Mouse (Mus musculus): Measurements from ENCODE around the gene Prcp. TPM values are rescaled to one million over a fixed set of nuclear protein-coding genes. Genes with fewer than 3 reads are reported as not detected.

Gene Prcp
- polyA plus RNA-seq, 1 experiment from 2014 or later: 21.1 TPM

DNA sequence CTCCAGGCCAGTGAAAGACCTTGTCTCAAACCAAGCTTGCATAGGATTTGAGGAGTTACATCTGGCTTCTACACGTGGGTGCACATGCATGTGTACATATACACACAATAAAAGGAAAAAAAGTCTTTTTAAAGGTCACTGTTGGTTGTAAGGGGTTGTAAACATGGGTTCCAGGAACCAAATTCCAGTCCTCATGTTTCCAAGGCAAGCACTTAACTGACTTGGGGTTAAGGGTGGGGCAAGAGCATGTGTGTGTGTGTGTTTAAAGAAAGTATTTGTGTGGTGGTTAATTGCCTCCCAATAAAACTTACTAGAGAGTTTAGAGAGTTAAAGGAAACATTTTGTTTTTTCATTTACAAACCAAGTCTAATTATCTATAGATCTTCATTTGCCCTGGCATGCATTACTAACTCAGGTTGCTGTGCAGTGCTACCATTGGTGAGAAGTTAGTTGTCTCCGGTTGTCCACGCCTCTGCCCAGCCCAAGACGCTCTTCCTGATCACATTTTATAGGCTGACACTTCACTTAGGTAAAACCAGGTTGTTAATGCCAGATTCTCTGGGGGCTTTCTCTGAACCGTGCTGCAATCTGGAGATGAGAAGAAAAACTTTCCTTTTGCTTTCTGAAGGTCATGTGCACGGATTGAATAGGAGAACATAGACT, 10.9 kb downstream of the Prcp start:
- Histone ChIP-seq H3K27ac (no peak overlapping the region), H3K4me1 (replicated peaks; ENCODE audit: control insufficient read depth, insufficient read depth, low read length) (no peaks in the 10 kb centered on the region), H3K9ac (no peak overlapping the region), H3K9me3 (ENCODE audit: control insufficient read depth, low read length) (no peaks in the 10 kb centered on the region), H3K4me3 (replicated peaks; ENCODE audit: low read length) (no peak overlapping the region), H3K36me3 (replicated peaks; ENCODE audit: control insufficient read depth, insufficient read depth) (no peaks in the 10 kb centered on the region), H3K4me2 (replicated peaks) (no peak overlapping the region), H3K27me3 (ENCODE audit: control insufficient read depth, insufficient read depth, low read length) (no peaks in the 10 kb centered on the region)
- ATAC-seq (ENCODE audit: low FRiP score): no peak
- WGBS: 90% methylated on average over 6 of the region's 6 CpGs
- no peak for DNase-seq (ENCODE audit: low spot score)

- no peaks in the 10 kb centered on the region for H3K9me3 ChIP-seq (ENCODE audit: control insufficient read depth, low read length)
Observed at GRCm38 (mm10) chr7:92886801-92887200, 12.5 kb downstream of the Prcp start.

GRCm38 (mm10) chr7:92887230-92887629, 13.0 kb downstream of the Prcp start:
- Histone ChIP-seq H3K36me3 (replicated peaks; ENCODE audit: control insufficient read depth, insufficient read depth) (no peaks in the 10 kb centered on the region), H3K9ac (no peak overlapping the region), H3K27ac (no peak overlapping the region), H3K9me3 (ENCODE audit: control insufficient read depth, low read length) (0 out of 2 replicates have a peak, but pooled peaks cover 1% of the 10 kb centered on the region), H3K4me2 (replicated peaks) (no peak overlapping the region), H3K27me3 (ENCODE audit: control insufficient read depth, insufficient read depth, low read length) (no peaks in the 10 kb centered on the region), H3K4me1 (replicated peaks; ENCODE audit: control insufficient read depth, insufficient read depth, low read length) (no peaks in the 10 kb centered on the region), H3K4me3 (replicated peaks; ENCODE audit: low read length) (no peak overlapping the region)
- WGBS: 94% methylated on average over 5 of the region's 5 CpGs
- DNase-seq (ENCODE audit: low spot score) (no peak), ATAC-seq (ENCODE audit: low FRiP score) (no peak)

More at GRCm38 (mm10) chr7:92886801-92887200, 12.5 kb downstream of the Prcp start:
- 86% methylated on average over 7 of the region's 7 CpGs for WGBS
- DNase-seq (ENCODE audit: low spot score): no peak
- Histone ChIP-seq H3K4me3 (replicated peaks; ENCODE audit: low read length) (no peak overlapping the region), H3K27me3 (ENCODE audit: control insufficient read depth, insufficient read depth, low read length) (no peaks in the 10 kb centered on the region), H3K9ac (no peak overlapping the region), H3K36me3 (replicated peaks; ENCODE audit: control insufficient read depth, insufficient read depth) (no peaks in the 10 kb centered on the region), H3K27ac (no peak overlapping the region), H3K4me2 (replicated peaks) (no peak overlapping the region), H3K4me1 (replicated peaks; ENCODE audit: control insufficient read depth, insufficient read depth, low read length) (no peaks in the 10 kb centered on the region)
- no peak for ATAC-seq (ENCODE audit: low FRiP score)

DNA sequence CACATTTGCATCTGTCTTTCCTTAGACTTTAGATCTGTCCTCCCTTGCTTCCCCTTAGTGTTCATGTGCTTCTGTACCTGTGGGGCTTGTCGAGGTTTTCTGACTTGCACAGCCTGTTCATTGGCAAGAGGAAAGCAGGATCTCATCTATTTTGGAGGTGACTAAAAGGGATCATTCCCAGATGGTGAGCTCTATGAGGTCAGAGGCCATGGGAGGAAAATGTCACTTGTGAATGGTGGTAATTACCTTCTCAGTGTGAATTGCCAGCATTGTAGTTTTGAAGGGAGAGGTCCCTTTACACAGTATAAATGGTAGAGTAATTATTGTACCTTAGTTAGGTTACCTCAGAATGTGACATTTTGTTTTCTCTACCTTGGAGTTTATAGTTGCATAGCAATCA, 15.9 kb downstream of the Prcp start:
- H3K9me3 ChIP-seq (ENCODE audit: control insufficient read depth, low read length): 0 out of 2 replicates have a peak, but pooled peaks cover 4% of the 10 kb centered on the region
- 67% methylated on average over 1 of the region's 1 CpGs for WGBS
- no peaks in the 10 kb centered on the region for H3K36me3 ChIP-seq (replicated peaks; ENCODE audit: control insufficient read depth, insufficient read depth)
- ATAC-seq (ENCODE audit: low FRiP score): no peak
- H3K27ac ChIP-seq: no peak overlapping the region
- H3K4me3 ChIP-seq (replicated peaks; ENCODE audit: low read length): no peak overlapping the region
- no peak overlapping the region for H3K9ac ChIP-seq
- H3K4me1 ChIP-seq (replicated peaks; ENCODE audit: control insufficient read depth, insufficient read depth, low read length): no peaks in the 10 kb centered on the region
- no peak for DNase-seq (ENCODE audit: low spot score)
- H3K4me2 ChIP-seq (replicated peaks): no peak overlapping the region
- no peaks in the 10 kb centered on the region for H3K27me3 ChIP-seq (ENCODE audit: control insufficient read depth, insufficient read depth, low read length)

GRCm38 (mm10) chr7:92890618-92891230, 16.5 kb downstream of the Prcp start:
- ATAC-seq (ENCODE audit: low FRiP score): no peak
- Histone ChIP-seq H3K4me2 (replicated peaks) (no peak overlapping the region), H3K36me3 (replicated peaks; ENCODE audit: control insufficient read depth, insufficient read depth) (no peaks in the 10 kb centered on the region), H3K9me3 (ENCODE audit: control insufficient read depth, low read length) (0 out of 2 replicates have a peak, but pooled peaks cover 4% of the 10 kb centered on the region), H3K4me3 (replicated peaks; ENCODE audit: low read length) (no peak overlapping the region), H3K27ac (no peak overlapping the region), H3K4me1 (replicated peaks; ENCODE audit: control insufficient read depth, insufficient read depth, low read length) (no peaks in the 10 kb centered on the region), H3K27me3 (ENCODE audit: control insufficient read depth, insufficient read depth, low read length) (no peaks in the 10 kb centered on the region), H3K9ac (no peak overlapping the region)
- no peak for DNase-seq (ENCODE audit: low spot score)
- WGBS: 57% methylated on average over 4 of the region's 4 CpGs

DNA sequence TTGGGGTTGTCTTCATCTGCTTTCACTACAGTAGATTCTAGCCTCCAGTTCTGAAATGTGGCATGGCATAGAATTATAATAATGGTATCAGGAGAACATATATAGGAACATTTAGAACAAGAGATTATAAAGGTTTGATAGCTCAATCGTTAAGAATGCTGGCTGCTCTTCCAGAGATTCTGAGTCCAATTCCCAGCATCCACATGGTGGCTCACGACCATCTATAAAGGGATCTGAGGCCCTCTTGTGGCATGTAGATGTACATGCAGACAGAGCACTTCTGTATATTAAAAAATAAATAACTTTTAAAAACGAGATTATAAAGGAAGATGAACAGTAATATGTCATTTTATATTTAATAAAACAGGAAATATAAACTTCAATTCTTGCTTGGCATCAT, 19.2 kb downstream of the Prcp start:
- Histone ChIP-seq H3K27me3 (ENCODE audit: control insufficient read depth, insufficient read depth, low read length) (no peaks in the 10 kb centered on the region), H3K9me3 (ENCODE audit: control insufficient read depth, low read length) (0 out of 2 replicates have a peak, but pooled peaks cover 4% of the 10 kb centered on the region), H3K4me2 (replicated peaks) (no peak overlapping the region), H3K27ac (no peak overlapping the region), H3K9ac (no peak overlapping the region), H3K4me3 (replicated peaks; ENCODE audit: low read length) (no peak overlapping the region), H3K4me1 (replicated peaks; ENCODE audit: control insufficient read depth, insufficient read depth, low read length) (no peaks in the 10 kb centered on the region), H3K36me3 (replicated peaks; ENCODE audit: control insufficient read depth, insufficient read depth) (no peaks in the 10 kb centered on the region)
- DNase-seq (ENCODE audit: low spot score) (no peak), ATAC-seq (ENCODE audit: low FRiP score) (no peak)
- 51% methylated on average over 3 of the region's 3 CpGs for WGBS

GRCm38 (mm10) chr7:92896036-92896435, 21.8 kb downstream of the Prcp start:
- Histone ChIP-seq H3K4me3 (replicated peaks; ENCODE audit: low read length) (no peak overlapping the region), H3K27ac (no peak overlapping the region), H3K4me2 (replicated peaks) (no peak overlapping the region), H3K27me3 (ENCODE audit: control insufficient read depth, insufficient read depth, low read length) (no peaks in the 10 kb centered on the region), H3K36me3 (replicated peaks; ENCODE audit: control insufficient read depth, insufficient read depth) (no peaks in the 10 kb centered on the region), H3K9me3 (ENCODE audit: control insufficient read depth, low read length) (0 out of 2 replicates have a peak, but pooled peaks cover 4% of the 10 kb centered on the region), H3K4me1 (replicated peaks; ENCODE audit: control insufficient read depth, insufficient read depth, low read length) (no peaks in the 10 kb centered on the region), H3K9ac (no peak overlapping the region)
- 85% methylated on average over 5 of the region's 5 CpGs for WGBS
- no peak for ATAC-seq (ENCODE audit: low FRiP score)
- DNase-seq (ENCODE audit: low spot score): no peak

- no peak for DNase-seq (ENCODE audit: low spot score)
- H3K4me2 ChIP-seq (replicated peaks): no peak overlapping the region
- no peaks in the 10 kb centered on the region for H3K4me1 ChIP-seq (replicated peaks; ENCODE audit: control insufficient read depth, insufficient read depth, low read length)
- 0 out of 2 replicates have a peak, but pooled peaks cover 4% of the 10 kb centered on the region for H3K9me3 ChIP-seq (ENCODE audit: control insufficient read depth, low read length)
- H3K9ac ChIP-seq: no peak overlapping the region
- no peak overlapping the region for H3K4me3 ChIP-seq (replicated peaks; ENCODE audit: low read length)
- WGBS: 60% methylated on average over 2 of the region's 2 CpGs
- no peaks in the 10 kb centered on the region for H3K27me3 ChIP-seq (ENCODE audit: control insufficient read depth, insufficient read depth, low read length)
- no peak overlapping the region for H3K27ac ChIP-seq
- ATAC-seq (ENCODE audit: low FRiP score): no peak
- no peaks in the 10 kb centered on the region for H3K36me3 ChIP-seq (replicated peaks; ENCODE audit: control insufficient read depth, insufficient read depth)
Observed at GRCm38 (mm10) chr7:92897021-92897420, 22.8 kb downstream of the Prcp start.

- Histone ChIP-seq H3K27me3 (ENCODE audit: control insufficient read depth, insufficient read depth, low read length) (no peaks in the 10 kb centered on the region), H3K9me3 (ENCODE audit: control insufficient read depth, low read length) (no peaks in the 10 kb centered on the region), H3K4me1 (replicated peaks; ENCODE audit: control insufficient read depth, insufficient read depth, low read length) (no peaks in the 10 kb centered on the region), H3K27ac (no peak overlapping the region), H3K36me3 (replicated peaks; ENCODE audit: control insufficient read depth, insufficient read depth) (no peaks in the 10 kb centered on the region), H3K9ac (no peak overlapping the region), H3K4me2 (replicated peaks) (no peak overlapping the region), H3K4me3 (replicated peaks; ENCODE audit: low read length) (no peak overlapping the region)
- DNase-seq (ENCODE audit: low spot score) (peak; percentile 77), ATAC-seq (ENCODE audit: low FRiP score) (peak; percentile 90)
- WGBS: 56% methylated on average over 7 of the region's 7 CpGs
Observed at GRCm38 (mm10) chr7:92903360-92904038, 29.2 kb downstream of the Prcp start.
